Mouse (Mus musculus) right cerebral cortex, postnatal 10 days (tissue): Measurements from ENCODE around the gene Csf3.
A peak's percentile ranks its signal among the peaks of the same experiment; 100 is the strongest.

Experiments used
- DNase-seq, 2 experiments: peaks; one replicate each; pipeline ENCODE4 v3.0.0; 2021; ENCODE audit warnings: low spot score in 2 of 2

Gene Csf3

GRCm38 (mm10) chr11:98696454-98697216, 4.4 kb upstream of the Csf3 start:
- no peak for DNase-seq

- no peak for DNase-seq
Measured at GRCm38 (mm10) chr11:98697225-98697624, 3.8 kb upstream of the Csf3 start.

- DNase-seq: no peak
Measured at GRCm38 (mm10) chr11:98698849-98699640, 2.0 kb upstream of the Csf3 start.

GRCm38 (mm10) chr11:98699911-98700310, 1.2 kb upstream of the Csf3 start:
- DNase-seq: peak; percentile 78 to 84

GRCm38 (mm10) chr11:98702323-98702722, 1.3 kb downstream of the Csf3 start:
- no peak for DNase-seq

GRCm38 (mm10) chr11:98705021-98705420, 4.0 kb downstream of the Csf3 start:
- DNase-seq: no peak

GRCm38 (mm10) chr11:98707401-98708281, 6.6 kb downstream of the Csf3 start:
- DNase-seq: no peak

GRCm38 (mm10) chr11:98708282-98708956, 7.4 kb downstream of the Csf3 start:
- DNase-seq: no peak

- no peak for DNase-seq
Measured at GRCm38 (mm10) chr11:98709001-98709741, 8.1 kb downstream of the Csf3 start.

- DNase-seq: peak; percentile 76 to 84
Measured at GRCm38 (mm10) chr11:98710416-98711045, 9.5 kb downstream of the Csf3 start.

- no peak for DNase-seq
Measured at GRCm38 (mm10) chr11:98711046-98711434, 10.0 kb downstream of the Csf3 start.

- DNase-seq: peak; percentile 64 to 72
Measured at GRCm38 (mm10) chr11:98712009-98712408, 10.9 kb downstream of the Csf3 start.

GRCm38 (mm10) chr11:98713703-98714102, 12.6 kb downstream of the Csf3 start:
- no peak for DNase-seq

GRCm38 (mm10) chr11:98715946-98716345, 14.9 kb downstream of the Csf3 start:
- DNase-seq: no peak

GRCm38 (mm10) chr11:98717904-98718303, 16.8 kb downstream of the Csf3 start:
- DNase-seq: peak; percentile 80 to 86

- no peak for DNase-seq
Measured at GRCm38 (mm10) chr11:98720756-98721155, 19.7 kb downstream of the Csf3 start.

GRCm38 (mm10) chr11:98721458-98722226, 20.6 kb downstream of the Csf3 start:
- peak; percentile 74 to 84 for DNase-seq

GRCm38 (mm10) chr11:98723098-98723497, 22.0 kb downstream of the Csf3 start:
- no peak for DNase-seq

GRCm38 (mm10) chr11:98725926-98726506, 25.0 kb downstream of the Csf3 start:
- no peak for DNase-seq
